Mouse (Mus musculus) thymus, adult 2 months (tissue): ENCODE measurements at regions not wholly inside any gene's neighbourhood (a gene's known extent, or its start where the extent isn't known, plus 50 kb on each side); places are given as distances from the start of the nearest gene placed in this dataset.

Source experiments
- DNase-seq: peaks from one replicate; pipeline ENCODE4 v3.0.0; 2021
- H3K27ac ChIP-seq: fragments of 200-500 bp; 2 replicates; pipeline ENCODE4 v1.5.1; 2012; ENCODE audit warnings: low read length, control low read depth; ENCODE audit not compliant: control insufficient read depth, insufficient read depth
- H3K27me3 ChIP-seq: fragments of 200-500 bp; 2 replicates; pipeline ENCODE4 v1.6.1; 2012; ENCODE audit warnings: mild to moderate bottlenecking, low read length, moderate library complexity, mixed read lengths; ENCODE audit not compliant: control insufficient read depth, insufficient read depth
- H3K36me3 ChIP-seq: fragments of 200-500 bp; 2 replicates; pipeline ENCODE4 v1.6.1; 2012; ENCODE audit warnings: mild to moderate bottlenecking, low read length, moderate library complexity; ENCODE audit not compliant: control insufficient read depth, insufficient read depth
- H3K4me1 ChIP-seq: fragments of 200-500 bp; replicated peaks from 2 replicates; pipeline ENCODE4 v1.6.1; 2012; ENCODE audit warnings: low read length; ENCODE audit not compliant: control insufficient read depth, insufficient read depth
- H3K4me3 ChIP-seq: fragments of 200-500 bp; 2 replicates; pipeline ENCODE4 v1.5.1; 2012; ENCODE audit warnings: mild to moderate bottlenecking, low read length, control low read depth, moderate library complexity; ENCODE audit not compliant: control insufficient read depth, insufficient read depth
- CTCF ChIP-seq: fragments of 200-500 bp; IDR thresholded peaks from 2 replicates; pipeline ENCODE4 v1.5.1; 2012; ENCODE audit warnings: mild to moderate bottlenecking, control low read depth, low read length, moderate library complexity, borderline replicate concordance; ENCODE audit not compliant: control insufficient read depth, poor library complexity, insufficient read depth; ENCODE audit errors: extremely low read depth
- POLR2A ChIP-seq: fragments of 200-500 bp; IDR thresholded peaks from 2 replicates; pipeline ENCODE4 v1.6.1; 2012; ENCODE audit warnings: mild to moderate bottlenecking, low read length, control low read depth, moderate library complexity; ENCODE audit not compliant: control insufficient read depth, poor library complexity, insufficient read depth; ENCODE audit errors: extremely low read depth
- WGBS: fragments of 180-500 bp; shearing (Covaris S2); methylation state at CpG from one replicate; pipeline ENCODE4 v1.1.7; 2018; 5-methylcytosine and 5-hydroxymethylcytosine counted together

- H3K27ac ChIP-seq = no peak overlapping the region
- TF ChIP-seq CTCF (no peak), POLR2A (no peak)
- no peaks in the 10 kb centered on the region for H3K36me3 ChIP-seq
- H3K27me3 ChIP-seq = no peaks in the 10 kb centered on the region
- WGBS = 79% methylated on average over 4 of the region's 4 CpGs
- H3K4me1 ChIP-seq = no peaks in the 10 kb centered on the region
- H3K4me3 ChIP-seq = no peak overlapping the region
- no peak for DNase-seq
These were observed 127.5 kb upstream of the Gm26657 start for GRCm38 (mm10) chr4:56612325-56612724.

DNA sequence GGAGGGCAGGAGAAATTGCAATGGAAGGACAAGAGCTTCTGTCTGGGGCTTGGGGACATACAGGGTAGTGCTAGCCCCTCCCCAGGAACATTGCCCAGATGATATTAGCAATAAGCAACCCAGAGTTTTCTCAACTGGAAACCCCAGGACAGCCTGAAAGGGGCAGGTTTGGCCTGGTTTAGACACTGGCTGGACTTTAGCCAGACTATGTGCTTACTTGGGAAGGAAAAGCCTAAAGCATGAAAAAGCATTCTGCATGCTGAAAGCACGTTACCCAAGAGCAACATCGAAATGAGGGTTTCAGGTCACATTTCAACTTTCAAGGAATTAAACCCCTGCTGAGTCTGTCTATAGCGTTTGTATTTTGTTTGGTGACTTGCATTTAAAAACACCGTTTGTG lies 128.1 kb upstream of the Gm26657 start:
- Histone ChIP-seq H3K27ac (no peak overlapping the region), H3K27me3 (no peaks in the 10 kb centered on the region), H3K4me1 (no peaks in the 10 kb centered on the region), H3K36me3 (no peaks in the 10 kb centered on the region), H3K4me3 (no peak overlapping the region)
- TF ChIP-seq CTCF (no peak), POLR2A (no peak)
- no peak for DNase-seq
- 75% methylated on average over 4 of the region's 4 CpGs for WGBS

DNA sequence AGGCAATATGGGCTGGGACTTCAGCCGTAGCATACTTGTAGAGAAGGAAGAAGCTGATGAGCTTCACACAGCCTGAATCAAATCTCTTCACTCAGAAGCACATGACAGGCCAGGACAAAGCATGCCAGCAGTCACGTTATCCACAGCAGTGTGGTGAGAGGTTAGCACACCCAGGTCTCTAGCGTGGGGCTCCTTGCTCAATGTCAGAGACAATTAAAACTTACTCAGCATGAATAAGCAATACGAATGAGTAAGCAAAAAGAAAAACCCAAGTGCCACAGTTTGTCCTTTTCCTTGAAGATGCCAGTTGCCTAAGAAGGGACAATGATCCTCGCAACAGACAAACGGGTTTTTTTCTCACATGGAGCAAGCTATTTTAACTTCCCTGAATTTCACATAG lies 129.6 kb upstream of the Gm26657 start:
- no peak overlapping the region for H3K4me3 ChIP-seq
- no peak overlapping the region for H3K27ac ChIP-seq
- no peaks in the 10 kb centered on the region for H3K27me3 ChIP-seq
- H3K4me1 ChIP-seq = no peaks in the 10 kb centered on the region
- 79% methylated on average over 6 of the region's 6 CpGs for WGBS
- TF ChIP-seq POLR2A (no peak), CTCF (no peak)
- no peaks in the 10 kb centered on the region for H3K36me3 ChIP-seq
- DNase-seq = no peak

DNA sequence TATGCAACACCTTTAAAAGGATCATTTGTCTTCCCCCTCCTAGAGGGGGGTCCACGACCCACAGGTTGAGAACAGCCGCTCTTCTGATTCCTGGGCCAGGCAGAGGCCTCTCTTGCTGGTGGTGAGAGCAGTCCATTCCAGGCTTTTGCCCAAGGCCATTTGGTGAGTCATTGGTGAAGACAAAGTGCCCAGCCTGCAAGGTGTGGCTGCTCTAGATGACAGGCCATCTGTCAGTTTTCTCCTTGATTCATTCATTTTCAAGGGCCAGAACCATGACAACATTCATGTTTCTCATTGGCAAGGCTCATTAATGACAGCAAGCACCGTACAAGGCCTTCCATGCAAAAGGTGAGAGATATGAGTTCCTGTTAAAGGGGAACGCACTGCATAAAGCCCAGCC lies 131.2 kb upstream of the Gm26657 start:
- no peaks in the 10 kb centered on the region for H3K4me1 ChIP-seq
- 88% methylated on average over 4 of the region's 4 CpGs for WGBS
- no peaks in the 10 kb centered on the region for H3K27me3 ChIP-seq
- H3K27ac ChIP-seq = no peak overlapping the region
- no peak for TF ChIP-seq POLR2A
- no peak for TF ChIP-seq CTCF
- no peak for DNase-seq
- no peaks in the 10 kb centered on the region for H3K36me3 ChIP-seq
- no peak overlapping the region for H3K4me3 ChIP-seq

DNA sequence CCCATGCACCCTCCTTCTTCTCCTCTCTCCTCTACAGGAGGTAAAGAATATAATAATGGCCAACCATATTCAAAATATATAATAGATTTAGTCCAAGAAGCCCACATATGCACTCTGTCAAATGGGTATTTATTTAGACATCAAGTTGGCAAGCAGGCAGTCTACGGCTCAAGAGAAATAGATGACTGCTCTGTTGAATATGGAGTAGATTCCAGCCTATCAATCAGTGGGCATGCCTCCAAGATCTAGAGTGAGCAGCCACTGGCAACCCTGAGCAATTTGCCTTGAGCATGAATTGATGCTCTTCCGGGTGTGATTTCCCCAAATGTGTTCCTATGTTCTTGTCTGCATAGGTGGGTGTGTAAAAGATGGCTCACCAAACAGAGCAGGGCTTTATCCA lies 141.5 kb upstream of the Gm26657 start:
- no peak overlapping the region for H3K4me3 ChIP-seq
- no peak for DNase-seq
- 91% methylated on average over 2 of the region's 2 CpGs for WGBS
- H3K27me3 ChIP-seq = no peaks in the 10 kb centered on the region
- no peaks in the 10 kb centered on the region for H3K36me3 ChIP-seq
- H3K4me1 ChIP-seq = no peaks in the 10 kb centered on the region
- TF ChIP-seq POLR2A (no peak), CTCF (no peak)
- no peak overlapping the region for H3K27ac ChIP-seq

DNA sequence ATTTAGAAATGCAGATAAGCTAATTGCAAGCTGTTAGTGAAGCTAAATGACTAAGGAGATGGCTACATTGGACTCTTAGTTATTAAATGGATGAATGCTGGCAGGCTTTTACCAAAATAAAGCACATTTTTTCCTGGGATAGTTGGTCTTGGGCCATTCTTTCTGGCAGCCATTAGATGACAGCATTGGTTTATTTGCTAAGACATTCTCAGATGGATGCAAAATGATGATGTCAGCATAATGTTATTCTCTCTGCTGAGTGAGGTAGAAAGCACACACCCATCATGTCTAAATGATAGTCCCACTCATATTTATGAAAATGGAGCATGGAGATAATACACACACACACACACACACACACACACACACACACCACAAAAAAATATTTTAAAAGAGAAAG lies 141.9 kb upstream of the Gm26657 start:
- no peaks in the 10 kb centered on the region for H3K36me3 ChIP-seq
- no peak overlapping the region for H3K4me3 ChIP-seq
- TF ChIP-seq CTCF = no peak
- no peak for TF ChIP-seq POLR2A
- no peaks in the 10 kb centered on the region for H3K27me3 ChIP-seq
- H3K4me1 ChIP-seq = no peaks in the 10 kb centered on the region
- DNase-seq = no peak
- no peak overlapping the region for H3K27ac ChIP-seq

GRCm38 (mm10) chr4:56582405-56582804 lies 157.5 kb upstream of the Gm26657 start:
- 82% methylated on average over 3 of the region's 3 CpGs for WGBS

More at GRCm38 (mm10) chr4:56582405-56582804, 157.5 kb upstream of the Gm26657 start:
- TF ChIP-seq CTCF (no peak), POLR2A (no peak)
- Histone ChIP-seq H3K27ac (no peak overlapping the region), H3K36me3 (no peaks in the 10 kb centered on the region), H3K4me3 (no peak overlapping the region), H3K4me1 (no peaks in the 10 kb centered on the region), H3K27me3 (no peaks in the 10 kb centered on the region)
- no peak for DNase-seq
